In the genomic region with DNA sequence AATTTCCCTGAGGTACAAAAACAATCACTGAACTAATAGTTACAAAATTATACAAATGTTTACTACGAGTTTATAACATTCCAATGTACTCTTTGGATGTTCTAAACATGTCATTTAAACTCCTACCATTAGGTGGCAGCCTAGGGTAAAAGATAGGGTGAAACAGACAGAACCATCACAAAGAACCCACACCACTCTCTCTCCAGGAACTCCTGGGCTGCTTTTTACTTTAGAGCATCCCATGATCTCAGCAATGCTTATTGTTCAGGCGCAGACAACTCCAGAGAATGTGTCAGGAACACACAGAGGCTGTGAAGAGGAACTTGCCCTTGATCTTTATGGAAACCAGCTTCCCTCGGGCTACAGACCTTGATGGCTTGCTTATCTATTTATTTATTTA, we compare ENCODE assay signal across 9 mouse cellular contexts. TPM values are rescaled to one million over a fixed set of nuclear protein-coding genes. Genes with fewer than 3 reads are reported as not detected.
A peak's percentile ranks its signal among the peaks of the same experiment; 100 is the strongest.
DNase-seq lines count a peak whose midpoint lies in the region; ATAC-seq lines count a peak whose summit lies in the region.
"Had no signal": no experiment of that assay in that cellular context is flagged by ENCODE, and none has a peak within 500 bp of the region (broad histone marks: within the 10 kb centered on the region; RNA-seq: fewer than 3 reads in every experiment).

No protein-coding gene starts in this region.

- no peak overlapping the region for H3K9ac ChIP-seq in forebrain, embryonic 14.5 days (ENCODE audit: low read length)

- H3K27me3 ChIP-seq in forebrain, embryonic 14.5 days (replicated peaks; ENCODE audit: control insufficient read depth, insufficient read depth, low read length), result no peaks in the 10 kb centered on the region

- ATAC-seq in forebrain, embryonic 14.5 days, result peak; percentile 87

- no peaks in the 10 kb centered on the region for H3K4me1 ChIP-seq in forebrain, embryonic 14.5 days (ENCODE audit: control insufficient read depth, insufficient read depth, low read length)

- no peak overlapping the region for H3K27ac ChIP-seq in forebrain, embryonic 14.5 days (ENCODE audit: low read depth, low read length)
- H3K27ac ChIP-seq: macrophage had no signal

- peak; percentile 82 for DNase-seq in heart, adult 8-10 months (ENCODE audit: low spot score)
- no peak for DNase-seq in heart, adult 11 months
- peak; percentile 81 for DNase-seq in CD4-positive, CD25-positive, alpha-beta regulatory T cell, adult 2 months (ENCODE audit: low read depth, low spot score)
- peak; percentile 76 for DNase-seq in c-Kit-positive CD71-negative TER-119-negative erythroid progenitor cells, embryonic 14.5 days (ENCODE audit: low read depth)
- peak; percentile 93 for DNase-seq in forebrain, embryonic 14.5 days (ENCODE audit: low spot score)
- DNase-seq in kidney, adult 9 months, result peak; percentile 83
- peak; percentile 80 for DNase-seq in mesoderm, embryonic 11.5 days (ENCODE audit: low read depth, low spot score)
- peak; percentile 37 for DNase-seq in yolk sac, embryonic 10.5 days (ENCODE audit: low spot score)

- peaks cover 23% of the 10 kb centered on the region for H3K36me3 ChIP-seq in forebrain, embryonic 14.5 days (ENCODE audit: control insufficient read depth, insufficient read depth, low read length)

- no peaks in the 10 kb centered on the region for H3K9me3 ChIP-seq in forebrain, embryonic 14.5 days (replicated peaks; ENCODE audit: control insufficient read depth, low read length)

- WGBS in forebrain, embryonic 14.5 days, result 8% methylated on average over 3 of the region's 3 CpGs

- no peak overlapping the region for H3K4me3 ChIP-seq in forebrain, embryonic 14.5 days (ENCODE audit: low read depth, low read length)

- H3K4me2 ChIP-seq in forebrain, embryonic 14.5 days (ENCODE audit: low read length), result no peak overlapping the region

RNA-seq across cellular contexts. Expression of a gene that starts 49.2 kb away (rescaled TPM):
- total RNA-seq in heart, adult 8-10 months (2022), result 10 to 100 TPM; 33.0 to 42.1 (median 39.3) TPM
- polyA plus RNA-seq in forebrain, embryonic 14.5 days (2014; fragmentation: Nextera tagmentation; extraction: Ambion mirVana), result 2.4 TPM in 2 replicates
- polyA plus RNA-seq: macrophage had no signal
